Mouse (Mus musculus) embryonic facial prominence, embryonic 10.5 days (tissue): ENCODE results near the gene Vmn1r37. TPM values are rescaled to one million over a fixed set of nuclear protein-coding genes. Genes with fewer than 3 reads are reported as not detected.
"Not testable (repeated sequence)": the region's sequence is repeated elsewhere in the genome, so short reads cannot be mapped to it uniquely, and the experiment has no call there.

ENCODE experiments used
- DNase-seq: peaks from one replicate; pipeline ENCODE4 v3.0.0-alpha.2; 2017; ENCODE audit warnings: low spot score
- H3K27ac ChIP-seq: fragments of 300-500 bp; sonication (generic); replicated peaks from 2 replicates; pipeline ENCODE4 v1.5.1; 2016; ENCODE audit warnings: mild to moderate bottlenecking
- H3K27me3 ChIP-seq: fragments of 300-500 bp; sonication (generic); replicated peaks from 2 replicates; pipeline ENCODE4 v1.6.1; 2016; ENCODE audit warnings: low read depth, mild to moderate bottlenecking; ENCODE audit not compliant: poor library complexity, severe bottlenecking
- H3K36me3 ChIP-seq: fragments of 300-500 bp; sonication (generic); replicated peaks from 2 replicates; pipeline ENCODE4 v1.6.1; 2016; ENCODE audit warnings: mild to moderate bottlenecking, moderate library complexity
- H3K4me1 ChIP-seq: fragments of 300-500 bp; sonication (generic); 2 replicates; pipeline ENCODE4 v1.6.1; 2016
- H3K4me3 ChIP-seq: fragments of 300-500 bp; sonication (generic); 2 replicates; pipeline ENCODE4 v1.5.1; 2016; ENCODE audit warnings: mild to moderate bottlenecking, moderate library complexity
- H3K9me3 ChIP-seq: fragments of 300-500 bp; sonication (generic); 2 replicates; pipeline ENCODE4 v1.6.1; 2016; ENCODE audit warnings: mild to moderate bottlenecking
- WGBS: fragments of 180-500 bp; shearing (Covaris S2); methylation state at CpG from one replicate; pipeline ENCODE4 v1.1.7; 2016; 5-methylcytosine and 5-hydroxymethylcytosine counted together
- polyA plus RNA-seq: library from polyadenylated mRNA; unstranded; fragments of >200 nt; fragmentation: Nextera tagmentation; extraction: Ambion mirVana; gene quantifications from 2 replicates; pipeline ENCODE4 v1.2.1, GENCODE M21; 2016

Vmn1r37 gene
- not detected in 2 replicates for polyA plus RNA-seq

DNA sequence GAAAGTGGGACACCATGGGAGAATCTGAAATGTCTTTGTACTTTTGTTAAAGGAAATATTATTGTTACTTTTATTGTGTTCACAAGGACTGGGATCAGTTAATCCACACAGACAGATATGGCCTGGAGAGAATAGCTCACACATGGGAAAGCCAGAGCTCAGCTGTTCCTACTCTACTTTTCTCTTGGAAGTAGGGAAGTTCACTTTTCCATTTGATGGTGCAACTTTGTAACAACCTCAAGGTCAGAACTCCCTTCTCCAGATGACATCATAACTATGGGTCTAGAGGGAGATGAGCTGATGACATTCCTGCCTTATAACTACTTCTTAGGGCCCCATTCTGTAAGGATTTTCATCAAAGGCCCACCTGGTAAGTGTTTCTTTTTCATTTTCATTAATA lies at the start of gene Vmn1r37:
TSS of gene Vmn1r37 (plus strand) at position 301 of the 400 bp plus-strand sequence.
- not testable (repeated sequence) for H3K4me1 ChIP-seq, H3K27ac ChIP-seq, DNase-seq, H3K36me3 ChIP-seq, H3K27me3 ChIP-seq, H3K4me3 ChIP-seq, H3K9me3 ChIP-seq

DNA sequence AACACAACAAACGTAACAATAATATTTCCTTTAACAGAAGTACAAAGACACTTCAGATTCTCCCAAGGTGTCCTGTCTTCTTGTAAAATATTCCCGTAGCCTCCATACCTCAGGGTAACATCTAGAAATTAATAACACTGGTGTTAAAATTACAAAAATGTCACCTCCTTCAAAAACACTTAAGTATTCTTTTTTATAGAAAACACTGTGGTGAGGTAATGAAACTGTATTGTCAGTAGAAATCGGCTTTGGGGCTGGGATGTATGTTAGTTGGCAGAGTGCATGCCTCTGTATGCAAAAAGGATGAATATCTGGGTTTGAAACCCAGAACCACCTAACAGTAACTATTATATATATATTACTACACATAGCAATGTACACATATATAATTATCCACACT lies 43.4 kb upstream of the Vmn1r37 start, which contains the start of gene Vmn1r35:
TSS of gene Vmn1r35 (minus strand) at position 101 of the 400 bp plus-strand sequence.
- no peak for DNase-seq
- Histone ChIP-seq H3K36me3 (no peaks in the 10 kb centered on the region), H3K4me1 (no peaks in the 10 kb centered on the region), H3K9me3 (no peaks in the 10 kb centered on the region), H3K27ac (no peak within 1 kb of the TSS), H3K4me3 (no peak within 1 kb of the TSS), H3K27me3 (no peaks in the 10 kb centered on the region)
- 79% methylated on average over 3 of the region's 3 CpGs for WGBS

DNA sequence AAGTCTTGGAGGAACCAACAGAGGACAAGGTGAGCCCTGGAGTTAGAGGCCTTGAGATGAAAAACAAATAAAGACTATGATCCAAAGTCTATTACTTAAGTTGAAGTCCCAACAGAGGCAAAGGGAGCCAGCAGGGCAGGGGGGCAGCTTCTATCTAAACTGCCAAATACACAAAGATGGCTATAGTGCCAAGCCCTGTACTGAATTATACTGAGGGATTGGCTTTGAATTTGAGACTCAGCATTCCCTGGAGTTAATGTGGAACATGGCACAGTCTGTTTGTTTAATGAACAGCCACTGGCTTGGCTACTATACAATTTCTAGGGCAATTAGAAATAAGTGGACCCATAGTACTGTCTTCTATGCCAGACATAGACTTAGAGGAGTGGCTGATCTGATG lies 20.3 kb upstream of the Vmn1r37 start:
- DNase-seq = no peak

DNA sequence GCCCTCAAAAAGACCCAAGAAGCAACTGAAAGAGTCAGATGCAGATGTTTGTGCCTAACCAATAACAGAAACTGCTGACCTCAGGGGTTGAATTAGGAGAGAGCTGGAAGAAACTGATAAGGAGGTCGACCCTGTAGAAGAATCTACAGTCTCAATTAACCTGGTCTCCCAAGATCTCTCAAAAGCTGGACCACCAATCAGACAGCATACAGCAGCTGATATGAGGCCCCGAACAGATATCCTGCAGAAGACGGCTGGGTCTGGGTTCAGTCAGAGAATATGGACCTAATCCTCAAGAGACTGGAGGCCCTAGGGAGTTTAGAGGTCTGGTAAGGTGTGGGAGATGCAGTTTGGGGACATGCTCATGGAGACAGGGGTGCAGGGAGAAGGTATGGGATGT lies 15.3 kb upstream of the Vmn1r37 start:
- Histone ChIP-seq H3K27me3 (no peaks in the 10 kb centered on the region), H3K9me3 (no peaks in the 10 kb centered on the region), H3K27ac (no peak overlapping the region), H3K4me3 (no peak overlapping the region), H3K36me3 (no peaks in the 10 kb centered on the region), H3K4me1 (no peaks in the 10 kb centered on the region)
- no peak for DNase-seq
- WGBS = 74% methylated on average over 3 of the region's 3 CpGs

More for the DNA sequence above, 20.3 kb upstream of the Vmn1r37 start:
- H3K36me3 ChIP-seq = no peaks in the 10 kb centered on the region
- H3K4me3 ChIP-seq = no peak overlapping the region
- H3K27me3 ChIP-seq = no peaks in the 10 kb centered on the region
- H3K4me1 ChIP-seq = no peaks in the 10 kb centered on the region
- no peak overlapping the region for H3K27ac ChIP-seq
- H3K9me3 ChIP-seq = no peaks in the 10 kb centered on the region

- not testable (repeated sequence) for DNase-seq, H3K27ac ChIP-seq, H3K36me3 ChIP-seq, H3K9me3 ChIP-seq, H3K27me3 ChIP-seq, H3K4me1 ChIP-seq, H3K4me3 ChIP-seq
- WGBS = 71% methylated on average over 2 of the region's 2 CpGs
Observed at GRCm38 (mm10) chr6:66719068-66719467, 10.1 kb upstream of the Vmn1r37 start, which contains the start of gene Vmn1r36. TSS of gene Vmn1r36 (minus strand) at chr6:66719168.

- not testable (repeated sequence) for H3K27ac ChIP-seq, H3K4me1 ChIP-seq, H3K36me3 ChIP-seq, H3K27me3 ChIP-seq, H3K9me3 ChIP-seq, H3K4me3 ChIP-seq, DNase-seq
Observed at GRCm38 (mm10) chr6:66782527-66782926, 53.3 kb downstream of the Vmn1r37 start, which contains the start of gene Vmn1r38. TSS of gene Vmn1r38 (minus strand) at chr6:66782627.

Other genes with a start within 250 kb of the Vmn1r37 start
- 150 and 163 TPM in 2 replicates for gene Mad2l1, start 194.0 kb upstream of the Vmn1r37 start, polyA plus RNA-seq
- 0.13 and 0.14 TPM in 2 replicates for gene Vmn1r32, start 169.3 kb upstream of the Vmn1r37 start, polyA plus RNA-seq
- gene Vmn1r33, start 111.1 kb upstream of the Vmn1r37 start, polyA plus RNA-seq = not detected in 2 replicates
- not detected in 2 replicates for gene Vmn1r34, start 85.5 kb upstream of the Vmn1r37 start, polyA plus RNA-seq
- not detected in 2 replicates for gene Vmn1r35, start 43.5 kb upstream of the Vmn1r37 start, polyA plus RNA-seq
- not detected in 2 replicates for gene Vmn1r36, start 10.2 kb upstream of the Vmn1r37 start, polyA plus RNA-seq
- not detected in 2 replicates for gene Vmn1r38, start 53.2 kb downstream of the Vmn1r37 start, polyA plus RNA-seq
- gene Vmn1r39, start 81.2 kb downstream of the Vmn1r37 start, polyA plus RNA-seq = not detected in 2 replicates
- 54.8 and 58.6 TPM in 2 replicates for gene Gng12, start 167.0 kb downstream of the Vmn1r37 start, polyA plus RNA-seq